Mouse (Mus musculus) liver, postnatal 0 days (tissue): ENCODE data around the gene Golgb1. TPM values are rescaled to one million over a fixed set of nuclear protein-coding genes. Genes with fewer than 3 reads are reported as not detected.

ENCODE experiments used
- ATAC-seq: fragments of 200-750 bp; cut with Nextera tagmentation; 2 replicates; pipeline ENCODE4 v1.8.0; 2017; ENCODE audit warnings: mild to moderate bottlenecking, moderate library complexity
- DNase-seq: peaks from one replicate; pipeline ENCODE4 v3.0.0-alpha.2; 2016
- H3K27ac ChIP-seq: fragments of 300-500 bp; sonication (generic); 2 replicates; pipeline ENCODE4 v1.5.1; 2014; ENCODE audit warnings: antibody characterized with exemption, moderate library complexity, mild to moderate bottlenecking, low read depth
- H3K27me3 ChIP-seq: fragments of 300-500 bp; sonication (generic); 2 replicates; pipeline ENCODE4 v1.6.1; 2014; ENCODE audit warnings: low read length, control low read depth, mixed read lengths; ENCODE audit not compliant: insufficient read depth
- H3K36me3 ChIP-seq: fragments of 300-500 bp; sonication (generic); replicated peaks from 2 replicates; pipeline ENCODE4 v1.6.1; 2014; ENCODE audit warnings: mild to moderate bottlenecking, control low read depth, low read length, moderate library complexity, mixed read lengths; ENCODE audit not compliant: insufficient read depth
- H3K4me1 ChIP-seq: fragments of 300-500 bp; sonication (generic); 2 replicates; pipeline ENCODE4 v1.6.1; 2014; ENCODE audit warnings: antibody characterized with exemption, mild to moderate bottlenecking, control low read depth; ENCODE audit not compliant: insufficient read depth
- H3K4me2 ChIP-seq: fragments of 300-500 bp; sonication (generic); 2 replicates; pipeline ENCODE4 v1.6.1; 2014; ENCODE audit warnings: low read depth, mild to moderate bottlenecking, low read length, moderate library complexity, mixed read lengths
- H3K4me3 ChIP-seq: fragments of 300-500 bp; sonication (generic); 2 replicates; pipeline ENCODE4 v1.5.1; 2014; ENCODE audit warnings: low read depth, low read length
- H3K9ac ChIP-seq: fragments of 300-500 bp; sonication (generic); replicated peaks from 2 replicates; pipeline ENCODE4 v1.6.1; 2014; ENCODE audit warnings: mild to moderate bottlenecking, moderate library complexity
- H3K9me3 ChIP-seq: fragments of 300-500 bp; sonication (generic); 2 replicates; pipeline ENCODE4 v1.6.1; 2016; ENCODE audit warnings: mild to moderate bottlenecking, control low read depth, low read length, mixed read lengths
- CTCF ChIP-seq: sonication (generic); IDR thresholded peaks from 2 replicates; pipeline ENCODE4 v1.5.1; 2016; ENCODE audit warnings: antibody characterized with exemption, low read depth
- EP300 ChIP-seq: IDR thresholded peaks from 2 replicates; pipeline ENCODE4 v1.6.1; 2016; ENCODE audit warnings: antibody characterized with exemption, low read depth, mild to moderate bottlenecking
- WGBS: fragments of 180-500 bp; shearing (Covaris S2); extraction: QIAGEN DNeasy Blood & Tissue Kit; methylation state at CpG from one replicate; pipeline ENCODE4 v1.1.7; 2014; ENCODE audit not compliant: insufficient replicate concordance; 5-methylcytosine and 5-hydroxymethylcytosine counted together
- polyA plus RNA-seq: library from polyadenylated mRNA; unstranded; fragments of >200 nt; fragmentation: Nextera tagmentation; extraction: Ambion mirVana; gene quantifications from 2 replicates; pipeline ENCODE4 v1.2.1, GENCODE M21; 2015

The Golgb1 gene
- polyA plus RNA-seq, 1 experiment from 2014 or later = 42.2 TPM

GRCm38 (mm10) chr16:36934131-36934840 lies 59.3 kb downstream of the Golgb1 start:
- WGBS = 25% methylated on average over 6 of the region's 6 CpGs
- Histone ChIP-seq H3K4me2 (peak overlapping the region; percentile 62), H3K9me3 (no peaks in the 10 kb centered on the region), H3K36me3 (peaks cover 26% of the 10 kb centered on the region), H3K4me3 (peak overlapping the region; percentile 43; the same call in 1 of the 2 replicates), H3K4me1 (peaks cover 20% of the 10 kb centered on the region), H3K27me3 (no peaks in the 10 kb centered on the region), H3K27ac (peak overlapping the region; percentile 92), H3K9ac (no peak overlapping the region)
- DNase-seq (no peak), ATAC-seq (peak; percentile 75)
- no peak for TF ChIP-seq CTCF

- peaks cover 20% of the 10 kb centered on the region for H3K4me1 ChIP-seq
- peak within 1 kb of the TSS; percentile 43 for H3K4me3 ChIP-seq
- H3K9ac ChIP-seq = peak within 1 kb of the TSS; percentile 47
- ATAC-seq (peak; percentile 72), DNase-seq (peak; percentile 67)
- peak within 1 kb of the TSS; percentile 62 for H3K4me2 ChIP-seq
- H3K27ac ChIP-seq = peak within 1 kb of the TSS; percentile 92
- TF ChIP-seq CTCF (peak; percentile 31; the same call in 1 of the 2 replicates), EP300 (peak; percentile 22; the same call in 1 of the 2 replicates)
- peaks cover 21% of the 10 kb centered on the region for H3K36me3 ChIP-seq
- no peaks in the 10 kb centered on the region for H3K27me3 ChIP-seq
- WGBS = 35% methylated on average over 7 of the region's 7 CpGs
- H3K9me3 ChIP-seq = no peaks in the 10 kb centered on the region
Observed at GRCm38 (mm10) chr16:36934841-36935620, 60.1 kb downstream of the Golgb1 start, which contains the start of gene Hcls1. TSS of gene Hcls1 (plus strand) at chr16:36934983.

DNA sequence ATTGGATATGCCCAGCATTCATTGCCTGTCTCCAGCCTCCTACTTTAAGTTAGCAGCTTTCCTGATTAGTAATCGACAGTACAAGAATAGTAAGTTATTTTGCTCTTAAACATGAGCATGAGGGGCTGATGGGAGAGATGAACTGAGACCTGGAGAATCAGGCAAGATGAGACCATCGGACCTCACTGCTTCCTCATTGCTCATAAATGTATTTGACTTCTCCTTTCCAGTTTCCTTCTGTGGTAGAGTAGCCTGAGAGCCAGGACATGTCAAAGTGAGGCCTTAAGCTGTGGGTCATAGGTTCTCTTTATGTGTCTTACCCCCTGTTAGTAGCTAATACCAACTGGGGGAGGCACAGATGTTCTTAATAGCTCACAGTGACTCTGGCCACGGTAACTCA lies 60.9 kb downstream of the Golgb1 start:
- Histone ChIP-seq H3K9ac (peak overlapping the region; percentile 47), H3K27me3 (no peaks in the 10 kb centered on the region), H3K9me3 (no peaks in the 10 kb centered on the region), H3K36me3 (peaks cover 21% of the 10 kb centered on the region), H3K4me1 (peaks cover 20% of the 10 kb centered on the region), H3K4me2 (peak overlapping the region; percentile 62), H3K4me3 (peak overlapping the region; percentile 43), H3K27ac (peak overlapping the region; percentile 92)
- ATAC-seq = no peak
- no peak for DNase-seq
- 47% methylated on average over 3 of the region's 3 CpGs for WGBS
- no peak for TF ChIP-seq CTCF
- no peak for TF ChIP-seq EP300

DNA sequence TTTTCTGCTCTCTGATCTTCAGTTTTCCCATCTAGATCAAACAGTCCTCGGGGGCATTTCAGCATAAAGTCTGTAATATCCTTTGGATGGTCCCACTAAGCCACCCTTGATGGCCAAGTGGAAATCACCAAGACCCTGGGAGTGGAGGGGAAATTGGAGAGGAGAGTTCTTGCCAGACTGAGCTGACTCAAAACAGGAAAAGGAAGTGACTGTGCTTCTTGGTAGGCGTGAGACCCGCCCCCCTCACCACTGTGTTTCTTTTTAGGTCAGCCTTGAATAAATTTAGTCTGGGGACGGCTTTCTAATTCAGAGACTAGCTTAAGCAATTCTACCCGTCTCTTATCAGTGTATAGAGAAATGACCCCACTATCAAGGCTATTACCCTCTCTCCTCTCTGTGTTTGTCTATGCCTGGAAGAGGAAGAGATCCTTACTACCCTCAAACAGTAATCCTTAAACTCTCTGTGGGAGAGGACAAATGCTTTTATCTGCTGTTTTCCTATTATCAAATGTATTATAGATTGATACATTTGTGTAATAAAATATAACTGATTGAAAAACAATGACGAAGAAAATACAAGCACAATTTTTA lies 66.3 kb downstream of the Golgb1 start:
- Histone ChIP-seq H3K4me3 (no peak overlapping the region), H3K4me1 (peaks cover 6% of the 10 kb centered on the region; the same call in 1 of the 2 replicates), H3K27me3 (no peaks in the 10 kb centered on the region), H3K9me3 (no peaks in the 10 kb centered on the region), H3K4me2 (0 out of 2 replicates have a peak overlapping the region, but pooled peaks have one; percentile 23), H3K27ac (peak overlapping the region; percentile 40; the same call in 1 of the 2 replicates), H3K36me3 (no peaks in the 10 kb centered on the region; the same call in none of the 2 replicates), H3K9ac (no peak overlapping the region)
- peak; percentile 43; the same call in 1 of the 2 replicates for ATAC-seq
- 36% methylated on average over 6 of the region's 6 CpGs for WGBS
- no peak for DNase-seq
- TF ChIP-seq EP300 (no peak), CTCF (no peak)

- H3K9me3 ChIP-seq = no peaks in the 10 kb centered on the region
- H3K36me3 ChIP-seq = no peaks in the 10 kb centered on the region; the same call in none of the 2 replicates
- TF ChIP-seq CTCF = no peak
- TF ChIP-seq EP300 = no peak
- H3K4me1 ChIP-seq = peaks cover 6% of the 10 kb centered on the region; the same call in 1 of the 2 replicates
- no peak overlapping the region for H3K4me2 ChIP-seq
- H3K4me3 ChIP-seq = no peak overlapping the region
- DNase-seq = no peak
- no peak for ATAC-seq
- WGBS = 82% methylated on average over 4 of the region's 4 CpGs
- H3K27ac ChIP-seq = no peak overlapping the region
- no peaks in the 10 kb centered on the region for H3K27me3 ChIP-seq
- H3K9ac ChIP-seq = no peak overlapping the region
Observed at GRCm38 (mm10) chr16:36941895-36942294, 67.0 kb downstream of the Golgb1 start.
